Mouse (Mus musculus) hindbrain, embryonic 11.5 days (tissue): Measurements from ENCODE around the gene Cracr2a. TPM values are rescaled to one million over a fixed set of nuclear protein-coding genes. Genes with fewer than 3 reads are reported as not detected.
"Not testable (repeated sequence)": the region's sequence is repeated elsewhere in the genome, so short reads cannot be mapped to it uniquely, and the experiment has no call there.

ENCODE experiments used
- ATAC-seq: fragments of 200-750 bp; cut with Nextera tagmentation; 2 replicates; pipeline ENCODE4 v1.8.0; 2017; ENCODE audit warnings: mild to moderate bottlenecking, moderate TSS enrichment, moderate library complexity; ENCODE audit not compliant: low FRiP score
- DNase-seq: peaks from one replicate; pipeline ENCODE4 v3.0.0-alpha.2; 2015; ENCODE audit warnings: low spot score
- H3K27ac ChIP-seq: fragments of 300-500 bp; sonication (generic); 2 replicates; pipeline ENCODE4 v1.5.1; 2014; ENCODE audit warnings: mild to moderate bottlenecking, low read depth, low read length
- H3K27me3 ChIP-seq: fragments of 300-500 bp; sonication (generic); 2 replicates; pipeline ENCODE4 v1.6.1; 2014; ENCODE audit warnings: mild to moderate bottlenecking, low read length, moderate library complexity, mixed read lengths; ENCODE audit not compliant: control insufficient read depth, insufficient read depth
- H3K36me3 ChIP-seq: fragments of 300-500 bp; sonication (generic); 2 replicates; pipeline ENCODE4 v1.6.1; 2014; ENCODE audit warnings: mild to moderate bottlenecking, low read length, moderate library complexity, mixed read lengths; ENCODE audit not compliant: control insufficient read depth, insufficient read depth
- H3K4me1 ChIP-seq: fragments of 300-500 bp; sonication (generic); replicated peaks from 2 replicates; pipeline ENCODE4 v1.6.1; 2014; ENCODE audit warnings: low read length, mixed read lengths; ENCODE audit not compliant: control insufficient read depth, insufficient read depth
- H3K4me2 ChIP-seq: fragments of 300-500 bp; sonication (generic); replicated peaks from 2 replicates; pipeline ENCODE4 v1.6.1; 2014; ENCODE audit warnings: mild to moderate bottlenecking, low read depth, low read length
- H3K4me3 ChIP-seq: fragments of 300-500 bp; sonication (generic); 2 replicates; pipeline ENCODE4 v1.5.1; 2014; ENCODE audit warnings: low read depth, low read length
- H3K9ac ChIP-seq: fragments of 300-500 bp; sonication (generic); 2 replicates; pipeline ENCODE4 v1.6.1; 2014; ENCODE audit warnings: low read depth, low read length
- H3K9me3 ChIP-seq: fragments of 300-500 bp; sonication (generic); 2 replicates; pipeline ENCODE4 v1.6.1; 2016; ENCODE audit warnings: low read length; ENCODE audit not compliant: control insufficient read depth
- WGBS: fragments of 180-500 bp; shearing (Covaris S2); extraction: QIAGEN DNeasy Blood & Tissue Kit; methylation state at CpG from one replicate; pipeline ENCODE4 v1.1.7; 2014; 5-methylcytosine and 5-hydroxymethylcytosine counted together
- polyA plus RNA-seq: library from polyadenylated mRNA; unstranded; fragments of >200 nt; fragmentation: Nextera tagmentation; extraction: Ambion mirVana; gene quantifications from 2 replicates; pipeline ENCODE4 v1.2.1, GENCODE M21; 2014

Gene Cracr2a
- 0.83 and 1.2 TPM in 2 replicates for polyA plus RNA-seq

GRCm38 (mm10) chr6:127561231-127562020 is at the start of gene Cracr2a:
Gene Cracr2a (plus strand): TSS chr6:127561338.
- H3K4me2 ChIP-seq = peak within 1 kb of the TSS; percentile 52
- no peaks in the 10 kb centered on the region for H3K36me3 ChIP-seq
- under 1% methylated on average over 22 of the region's 22 CpGs for WGBS
- no peaks in the 10 kb centered on the region for H3K4me1 ChIP-seq
- peak; percentile 85 for DNase-seq
- H3K9ac ChIP-seq = peak within 1 kb of the TSS; percentile 52
- H3K9me3 ChIP-seq = no peaks in the 10 kb centered on the region
- no peaks in the 10 kb centered on the region for H3K27me3 ChIP-seq
- H3K4me3 ChIP-seq = peak within 1 kb of the TSS; percentile 36
- no peak within 1 kb of the TSS for H3K27ac ChIP-seq
- ATAC-seq = peak; percentile 92

DNA sequence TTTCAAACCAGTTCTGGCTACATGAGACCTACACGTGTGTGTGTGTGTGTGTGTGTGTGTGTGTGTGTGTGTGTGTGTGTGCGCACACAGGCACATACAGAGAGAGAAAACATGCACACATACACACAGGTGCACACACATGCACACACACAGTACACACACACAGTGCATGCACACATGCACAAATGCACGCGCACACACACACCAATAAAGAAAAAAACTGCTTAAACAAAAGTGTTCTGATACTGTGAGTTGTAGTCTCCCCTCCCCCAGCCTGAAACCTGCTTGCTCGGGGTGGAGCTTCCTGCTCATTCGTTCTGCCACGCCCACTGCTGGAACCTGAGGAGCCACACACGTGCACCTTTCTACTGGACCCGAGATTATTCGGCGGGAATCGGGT is 47.4 kb upstream of the Cracr2a start:
- not testable (repeated sequence) for DNase-seq, H3K36me3 ChIP-seq
- WGBS = 93% methylated on average over 4 of the region's 12 CpGs

DNA sequence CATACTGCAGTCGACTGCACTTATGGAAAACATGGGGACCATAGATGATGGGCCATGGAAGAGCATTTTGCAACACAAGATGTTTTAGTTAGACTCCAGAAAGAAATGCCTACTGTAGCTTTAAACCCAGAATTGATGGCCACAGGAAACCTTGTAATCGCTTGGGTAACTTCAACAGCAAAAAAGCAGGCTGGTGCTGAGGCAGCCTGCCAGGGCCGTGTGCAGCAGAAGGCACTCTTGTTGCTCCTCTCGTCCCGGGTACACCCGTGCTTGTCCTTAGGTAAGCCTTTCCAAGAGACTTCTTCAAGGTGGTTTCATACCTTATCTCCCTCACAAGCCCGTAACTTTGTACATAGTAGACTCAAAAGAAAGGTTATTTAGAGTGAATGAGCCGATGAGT is 40.0 kb upstream of the Cracr2a start:
- Histone ChIP-seq H3K36me3 (no peaks in the 10 kb centered on the region), H3K27me3 (no peaks in the 10 kb centered on the region), H3K4me3 (no peak overlapping the region), H3K4me2 (no peak overlapping the region), H3K4me1 (no peaks in the 10 kb centered on the region), H3K9me3 (no peaks in the 10 kb centered on the region), H3K27ac (no peak overlapping the region), H3K9ac (no peak overlapping the region)
- no peak for DNase-seq
- WGBS = 75% methylated on average over 8 of the region's 8 CpGs
- ATAC-seq = no peak

More for the DNA sequence above, 47.4 kb upstream of the Cracr2a start:
- not testable (repeated sequence) for ATAC-seq, H3K9me3 ChIP-seq, H3K27ac ChIP-seq, H3K4me2 ChIP-seq, H3K4me1 ChIP-seq, H3K9ac ChIP-seq, H3K4me3 ChIP-seq, H3K27me3 ChIP-seq

GRCm38 (mm10) chr6:127522326-127522725 is 38.8 kb upstream of the Cracr2a start:
- Histone ChIP-seq H3K36me3 (no peaks in the 10 kb centered on the region), H3K4me1 (no peaks in the 10 kb centered on the region), H3K27ac (no peak overlapping the region), H3K27me3 (no peaks in the 10 kb centered on the region), H3K9me3 (no peaks in the 10 kb centered on the region), H3K4me3 (no peak overlapping the region), H3K9ac (no peak overlapping the region), H3K4me2 (no peak overlapping the region)
- ATAC-seq = no peak
- no peak for DNase-seq
- 68% methylated on average over 9 of the region's 9 CpGs for WGBS

DNA sequence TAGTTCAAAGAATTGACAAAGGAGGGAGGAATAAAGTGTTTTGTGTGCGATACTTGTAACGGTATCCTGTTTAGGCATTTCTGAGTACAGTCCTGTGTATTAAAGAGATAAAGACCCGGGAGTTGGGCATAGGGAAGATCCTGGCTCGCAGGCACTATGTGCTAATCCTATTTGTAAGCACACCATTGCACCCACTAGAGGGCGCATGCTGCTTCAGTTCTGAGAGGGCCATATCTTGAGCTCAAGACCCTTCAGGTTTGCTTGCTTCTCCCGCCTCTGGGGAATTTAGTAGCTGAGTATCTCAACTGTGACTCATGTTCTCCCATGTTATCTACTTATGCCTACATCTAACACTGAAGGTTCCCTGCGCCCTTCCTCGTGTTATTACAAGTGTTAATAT is 36.7 kb upstream of the Cracr2a start:
- no peak overlapping the region for H3K4me2 ChIP-seq
- no peaks in the 10 kb centered on the region for H3K36me3 ChIP-seq
- no peaks in the 10 kb centered on the region for H3K27me3 ChIP-seq
- 34% methylated on average over 8 of the region's 8 CpGs for WGBS
- H3K9ac ChIP-seq = no peak overlapping the region
- H3K9me3 ChIP-seq = no peaks in the 10 kb centered on the region
- ATAC-seq (no peak), DNase-seq (peak; percentile 84)
- no peak overlapping the region for H3K4me3 ChIP-seq
- H3K4me1 ChIP-seq = no peaks in the 10 kb centered on the region
- H3K27ac ChIP-seq = no peak overlapping the region

DNA sequence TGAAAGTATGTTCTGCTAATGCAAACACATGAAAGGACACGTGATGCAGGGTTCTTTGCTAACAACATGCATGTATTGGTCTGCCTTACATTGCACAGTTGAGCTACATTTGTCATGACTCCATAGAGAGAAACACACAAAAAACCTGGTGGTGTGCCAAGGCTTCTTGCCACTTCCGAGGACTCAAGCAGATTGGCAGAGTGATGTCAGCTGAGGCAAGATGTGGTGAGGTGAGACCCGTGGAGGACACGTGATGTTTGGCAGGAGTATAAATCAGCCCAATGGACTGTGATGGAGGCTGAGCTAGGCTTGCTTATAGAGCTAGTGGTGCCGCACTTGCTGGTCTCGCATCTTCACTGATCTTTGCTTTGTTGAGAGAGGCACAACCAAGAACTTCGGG is 32.5 kb upstream of the Cracr2a start:
- H3K4me3 ChIP-seq = no peak overlapping the region
- no peak for DNase-seq
- H3K27me3 ChIP-seq = no peaks in the 10 kb centered on the region
- H3K36me3 ChIP-seq = no peaks in the 10 kb centered on the region
- H3K4me1 ChIP-seq = no peaks in the 10 kb centered on the region
- H3K4me2 ChIP-seq = no peak overlapping the region
- WGBS = 89% methylated on average over 7 of the region's 7 CpGs
- no peak overlapping the region for H3K27ac ChIP-seq
- no peak overlapping the region for H3K9ac ChIP-seq
- no peak for ATAC-seq
- no peaks in the 10 kb centered on the region for H3K9me3 ChIP-seq

- Histone ChIP-seq H3K9ac (no peak overlapping the region), H3K27ac (no peak overlapping the region), H3K4me3 (no peak overlapping the region), H3K4me2 (no peak overlapping the region), H3K4me1 (no peaks in the 10 kb centered on the region), H3K36me3 (no peaks in the 10 kb centered on the region), H3K9me3 (no peaks in the 10 kb centered on the region), H3K27me3 (no peaks in the 10 kb centered on the region)
- DNase-seq (no peak), ATAC-seq (no peak)
- 87% methylated on average over 2 of the region's 2 CpGs for WGBS
Measured at GRCm38 (mm10) chr6:127529451-127529850, 31.7 kb upstream of the Cracr2a start.

DNA sequence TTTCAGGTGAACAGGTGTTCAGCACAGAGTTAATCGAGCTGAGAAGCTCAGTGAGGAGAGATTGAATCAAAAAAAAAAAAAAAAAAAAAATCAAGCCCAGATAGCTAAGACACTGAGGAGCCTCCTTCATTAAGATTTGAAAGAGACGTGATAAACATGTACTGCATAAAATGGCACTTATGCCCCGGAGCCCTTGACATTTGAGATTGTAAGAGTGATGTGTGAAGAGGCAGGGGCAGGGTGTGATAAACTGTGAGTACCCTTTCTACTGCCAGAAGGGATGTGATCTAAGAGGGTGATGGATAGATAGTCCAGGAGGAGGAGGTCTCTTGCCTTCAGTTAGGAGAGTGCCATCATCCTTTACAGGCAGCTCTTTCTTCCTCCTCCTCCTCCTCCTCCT is 30.9 kb upstream of the Cracr2a start:
- DNase-seq = no peak
- 73% methylated on average over 3 of the region's 3 CpGs for WGBS

More for the DNA sequence above, 30.9 kb upstream of the Cracr2a start:
- no peaks in the 10 kb centered on the region for H3K9me3 ChIP-seq
- no peaks in the 10 kb centered on the region for H3K27me3 ChIP-seq
- no peak overlapping the region for H3K9ac ChIP-seq
- ATAC-seq = no peak
- no peak overlapping the region for H3K4me2 ChIP-seq
- no peaks in the 10 kb centered on the region for H3K4me1 ChIP-seq
- H3K36me3 ChIP-seq = no peaks in the 10 kb centered on the region
- H3K27ac ChIP-seq = no peak overlapping the region
- H3K4me3 ChIP-seq = no peak overlapping the region
